Mouse (Mus musculus): ENCODE measurements around the gene Rbmxl2.

- TF ChIP-seq CTCF (IDR thresholded peaks at IDR 0.05; ENCODE audit: low read depth): no peak
- no peak for TF ChIP-seq EP300 (optimal IDR thresholded peaks at IDR 0.05)
Observed at GRCm38 (mm10) chr7:107210126-107210576, 906 bp downstream of the Rbmxl2 start.

Measured in stomach, postnatal 0 days (tissue).